Mouse (Mus musculus) embryonic facial prominence, embryonic 12.5 days (tissue): ENCODE measurements at regions not wholly inside any gene's neighbourhood (a gene's known extent, or its start where the extent isn't known, plus 50 kb on each side); places are given as distances from the start of the nearest gene placed in this dataset.
"Not testable (repeated sequence)": the region's sequence is repeated elsewhere in the genome, so short reads cannot be mapped to it uniquely, and the experiment has no call there.

Source experiments
- ATAC-seq: fragments of 200-750 bp; cut with Nextera tagmentation; 2 replicates; pipeline ENCODE4 v1.8.0; 2017; ENCODE audit not compliant: insufficient number of reproducible peaks, insufficient read depth, low FRiP score, low TSS enrichment
- H3K27ac ChIP-seq: fragments of 300-500 bp; sonication (generic); 2 replicates; pipeline ENCODE4 v1.5.1; 2016; ENCODE audit warnings: mild to moderate bottlenecking
- H3K27me3 ChIP-seq: fragments of 300-500 bp; sonication (generic); 2 replicates; pipeline ENCODE4 v1.6.1; 2016; ENCODE audit warnings: mild to moderate bottlenecking, moderate library complexity
- H3K36me3 ChIP-seq: fragments of 300-500 bp; sonication (generic); 2 replicates; pipeline ENCODE4 v1.6.1; 2016; ENCODE audit warnings: mild to moderate bottlenecking
- H3K4me1 ChIP-seq: fragments of 300-500 bp; sonication (generic); 2 replicates; pipeline ENCODE4 v1.6.1; 2016
- H3K4me2 ChIP-seq: fragments of 300-500 bp; sonication (generic); replicated peaks from 2 replicates; pipeline ENCODE4 v1.6.1; 2016; ENCODE audit warnings: mild to moderate bottlenecking, moderate library complexity
- H3K4me3 ChIP-seq: fragments of 300-500 bp; sonication (generic); 2 replicates; pipeline ENCODE4 v1.5.1; 2016; ENCODE audit warnings: mild to moderate bottlenecking
- H3K9ac ChIP-seq: fragments of 300-500 bp; sonication (generic); 2 replicates; pipeline ENCODE4 v1.6.1; 2016; ENCODE audit warnings: mild to moderate bottlenecking, moderate library complexity
- H3K9me3 ChIP-seq: fragments of 300-500 bp; sonication (generic); 2 replicates; pipeline ENCODE4 v1.6.1; 2016; ENCODE audit warnings: mild to moderate bottlenecking, moderate library complexity
- WGBS: fragments of 180-500 bp; shearing (Covaris S2); methylation state at CpG from one replicate; pipeline ENCODE4 v1.1.7; 2016; 5-methylcytosine and 5-hydroxymethylcytosine counted together

DNA sequence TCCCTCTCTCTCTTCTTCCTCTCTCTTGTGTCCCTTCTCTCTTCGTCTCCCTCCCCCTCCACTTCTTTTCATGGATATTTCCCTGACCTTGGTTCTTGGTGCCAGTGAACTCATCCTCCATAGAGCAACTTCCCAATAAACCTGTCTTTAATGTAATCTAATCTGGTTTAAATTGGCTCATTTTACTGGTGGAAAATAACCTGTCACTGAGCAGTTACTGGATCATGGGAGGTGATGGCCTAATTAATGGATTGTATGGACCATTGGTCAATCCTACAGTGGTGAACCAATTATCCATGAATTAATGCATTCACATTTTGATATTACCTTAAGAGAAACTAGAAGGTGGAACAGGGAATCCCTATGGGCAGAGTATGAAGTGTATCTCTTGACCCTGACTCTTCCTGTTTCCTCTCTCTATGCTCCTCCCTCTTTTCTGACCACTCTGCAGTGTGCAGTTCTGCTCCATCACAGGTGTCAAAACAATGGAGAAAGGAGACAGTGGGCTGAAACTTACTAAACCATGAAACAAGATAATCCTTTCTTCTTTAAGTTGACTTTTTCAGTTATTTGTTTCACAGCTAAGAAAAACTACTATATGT, 187.5 kb upstream of the Arrdc3 start:
- Histone ChIP-seq H3K27ac (no peak overlapping the region), H3K4me1 (no peaks in the 10 kb centered on the region), H3K9me3 (no peaks in the 10 kb centered on the region), H3K4me2 (no peak overlapping the region), H3K36me3 (no peaks in the 10 kb centered on the region), H3K27me3 (no peaks in the 10 kb centered on the region), H3K4me3 (no peak overlapping the region), H3K9ac (no peak overlapping the region)
- ATAC-seq: no peak
- 50% methylated on average over 1 of the region's 1 CpGs for WGBS

DNA sequence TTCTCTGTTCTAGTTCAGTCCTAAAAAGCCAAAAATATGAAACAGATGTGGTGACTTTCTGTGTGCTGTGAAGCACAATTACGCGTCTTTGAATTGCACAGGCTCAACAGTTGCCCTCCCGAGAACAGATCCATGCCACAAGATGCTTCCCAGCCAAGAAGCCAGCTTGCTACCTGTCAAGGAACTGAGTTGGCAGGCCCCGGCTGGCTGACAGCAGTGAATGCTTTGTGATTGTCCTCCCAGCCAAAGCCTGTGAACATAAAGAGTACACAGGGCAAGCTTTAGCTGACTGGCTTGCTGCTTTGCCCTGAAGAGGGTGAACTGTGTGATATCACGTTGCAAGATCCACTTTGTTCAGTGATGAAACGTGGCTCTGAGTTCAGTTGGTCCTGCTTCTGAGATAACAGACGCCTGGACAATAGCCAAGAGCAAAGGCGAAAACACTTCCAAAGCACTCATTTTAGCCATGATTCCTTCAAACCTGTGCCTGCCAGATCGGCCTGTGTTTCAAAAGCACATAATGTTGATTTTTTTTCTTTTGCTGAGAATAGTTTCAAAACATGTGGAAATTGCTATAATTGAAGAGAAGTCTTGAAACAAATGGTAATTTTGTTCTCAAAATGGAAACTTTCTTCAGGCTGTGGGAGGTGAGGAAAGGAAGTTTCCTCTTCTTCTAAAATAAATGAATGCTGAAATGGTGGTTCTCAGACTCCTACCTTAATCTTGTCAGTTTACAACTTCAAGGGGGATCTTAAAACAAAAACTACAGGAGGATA, 173.5 kb upstream of the Arrdc3 start:
- 19% methylated on average over 9 of the region's 9 CpGs for WGBS
- peaks cover 3% of the 10 kb centered on the region; the same call in 1 of the 2 replicates for H3K4me1 ChIP-seq
- no peak overlapping the region for H3K4me2 ChIP-seq
- peak overlapping the region; percentile 65 for H3K27ac ChIP-seq
- H3K36me3 ChIP-seq: no peaks in the 10 kb centered on the region
- no peaks in the 10 kb centered on the region for H3K9me3 ChIP-seq
- H3K9ac ChIP-seq: no peak overlapping the region
- no peak overlapping the region for H3K4me3 ChIP-seq
- ATAC-seq: no peak
- H3K27me3 ChIP-seq: no peaks in the 10 kb centered on the region

DNA sequence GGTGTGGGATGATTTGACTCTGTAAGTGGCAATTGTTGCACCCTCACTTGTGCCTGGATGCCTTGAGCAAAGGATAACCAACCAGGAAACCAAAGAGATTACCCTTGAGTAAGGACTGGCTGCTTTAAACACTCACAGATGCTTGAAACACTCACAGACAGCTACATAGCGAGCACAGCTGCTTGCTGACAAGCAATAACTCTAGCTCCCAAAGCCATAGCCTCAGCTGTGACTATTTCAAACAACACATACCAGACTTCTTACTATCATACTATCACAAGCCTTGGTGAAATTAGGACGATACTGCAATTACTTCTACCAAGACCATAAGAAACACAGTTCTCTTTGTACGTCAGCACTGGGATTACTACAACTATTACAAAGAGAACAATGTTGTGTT, 163.9 kb upstream of the Arrdc3 start:
- ATAC-seq: no peak
- H3K9ac ChIP-seq: no peak overlapping the region

DNA sequence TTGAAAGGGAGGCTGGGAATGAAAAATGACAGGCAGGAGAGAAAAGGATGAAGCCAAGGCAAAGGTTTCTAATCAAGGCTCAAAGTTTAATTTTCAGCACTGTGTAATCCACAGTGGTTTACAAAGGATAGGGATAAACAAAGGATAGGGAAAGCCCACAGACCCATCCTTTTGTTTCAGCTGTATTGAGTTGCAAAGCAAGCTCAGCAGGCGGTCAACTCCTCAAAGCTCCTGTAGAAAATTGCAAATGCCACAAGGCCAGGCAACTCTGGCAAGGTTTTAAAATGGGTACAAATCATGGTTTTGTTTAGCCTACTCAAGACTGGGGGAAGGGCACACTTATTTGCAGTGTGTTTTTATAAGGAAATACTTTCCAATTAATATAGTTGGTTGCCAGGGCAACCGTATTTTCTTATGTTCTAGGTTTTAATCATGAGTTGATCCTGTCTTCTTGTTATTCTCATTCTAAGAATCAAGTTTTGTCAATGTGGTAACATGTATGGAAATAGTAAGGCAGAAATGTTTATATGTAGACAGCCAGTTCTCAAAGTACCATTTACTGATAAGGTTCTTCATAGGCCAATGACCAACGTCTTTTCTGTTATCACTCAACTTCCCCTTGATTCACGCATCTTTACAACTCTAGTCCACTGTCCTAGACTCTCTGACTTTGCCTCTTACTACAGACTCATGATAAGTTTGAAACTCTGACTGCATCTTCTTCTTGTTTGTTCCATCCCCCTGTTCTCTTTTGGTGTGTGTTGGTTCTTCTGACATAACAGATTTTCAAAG, 159.8 kb upstream of the Arrdc3 start:
- no peaks in the 10 kb centered on the region for H3K9me3 ChIP-seq
- H3K4me2 ChIP-seq: no peak overlapping the region
- no peaks in the 10 kb centered on the region for H3K36me3 ChIP-seq
- no peak overlapping the region for H3K9ac ChIP-seq
- no peaks in the 10 kb centered on the region for H3K27me3 ChIP-seq
- H3K4me1 ChIP-seq: no peaks in the 10 kb centered on the region
- no peak for ATAC-seq
- no peak overlapping the region for H3K27ac ChIP-seq
- H3K4me3 ChIP-seq: no peak overlapping the region
- 47% methylated on average over 4 of the region's 4 CpGs for WGBS

More for the DNA sequence above, 163.9 kb upstream of the Arrdc3 start:
- H3K9me3 ChIP-seq: no peaks in the 10 kb centered on the region
- no peak overlapping the region for H3K4me2 ChIP-seq
- WGBS: 52% methylated on average over 3 of the region's 3 CpGs
- no peaks in the 10 kb centered on the region for H3K4me1 ChIP-seq
- no peaks in the 10 kb centered on the region for H3K36me3 ChIP-seq
- no peak overlapping the region for H3K27ac ChIP-seq
- no peak overlapping the region for H3K4me3 ChIP-seq
- no peaks in the 10 kb centered on the region for H3K27me3 ChIP-seq

DNA sequence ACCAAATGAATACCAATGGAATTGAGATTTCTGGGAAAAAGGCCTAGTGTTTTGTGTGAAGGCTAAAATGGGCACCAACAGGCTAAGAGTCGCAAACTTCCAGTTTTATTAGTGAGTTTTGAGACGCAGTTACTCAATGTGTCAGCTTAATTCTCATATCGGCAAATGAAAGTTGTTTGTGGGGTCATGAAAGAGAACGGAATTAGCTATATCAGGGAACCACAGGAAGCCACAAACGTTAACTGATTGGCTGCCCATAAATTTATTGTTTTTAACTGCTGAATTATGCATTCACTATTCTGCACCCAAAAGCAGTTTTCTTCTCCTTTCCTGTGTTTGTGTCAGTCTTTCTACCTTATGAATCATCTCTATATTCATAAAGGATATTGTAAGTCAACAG, 154.0 kb upstream of the Arrdc3 start:
- Histone ChIP-seq H3K9me3 (no peaks in the 10 kb centered on the region), H3K27me3 (no peaks in the 10 kb centered on the region), H3K4me2 (no peak overlapping the region), H3K27ac (no peak overlapping the region), H3K9ac (no peak overlapping the region), H3K36me3 (no peaks in the 10 kb centered on the region), H3K4me3 (no peak overlapping the region), H3K4me1 (no peaks in the 10 kb centered on the region)
- 86% methylated on average over 5 of the region's 5 CpGs for WGBS
- ATAC-seq: no peak

DNA sequence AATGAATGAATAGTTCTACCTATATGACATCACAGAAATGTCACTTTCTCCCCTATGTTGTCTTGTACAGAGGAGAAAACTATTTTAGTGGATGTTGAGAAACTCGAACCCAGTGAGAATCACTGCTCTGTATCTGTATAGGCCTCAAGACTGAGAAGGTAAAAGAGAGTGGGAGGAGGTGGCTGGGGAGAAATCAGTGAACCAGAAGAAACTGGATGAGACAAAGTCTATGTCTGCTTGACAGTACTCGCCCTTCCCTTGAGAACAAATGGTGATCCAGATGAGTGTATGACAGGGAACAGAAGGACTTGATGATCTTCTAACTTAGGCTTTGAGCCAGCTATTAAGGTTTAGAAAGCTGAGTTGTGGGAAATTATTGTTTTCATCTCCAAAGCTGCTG, 137.2 kb upstream of the Arrdc3 start:
- ATAC-seq: no peak
- Histone ChIP-seq H3K4me1 (0 out of 2 replicates have a peak, but pooled peaks cover 2% of the 10 kb centered on the region), H3K9ac (no peak overlapping the region), H3K27ac (no peak overlapping the region), H3K4me3 (no peak overlapping the region), H3K9me3 (no peaks in the 10 kb centered on the region), H3K36me3 (no peaks in the 10 kb centered on the region), H3K4me2 (no peak overlapping the region), H3K27me3 (no peaks in the 10 kb centered on the region; the same call in 1 of the 2 replicates)
- WGBS: 75% methylated on average over 2 of the region's 2 CpGs

DNA sequence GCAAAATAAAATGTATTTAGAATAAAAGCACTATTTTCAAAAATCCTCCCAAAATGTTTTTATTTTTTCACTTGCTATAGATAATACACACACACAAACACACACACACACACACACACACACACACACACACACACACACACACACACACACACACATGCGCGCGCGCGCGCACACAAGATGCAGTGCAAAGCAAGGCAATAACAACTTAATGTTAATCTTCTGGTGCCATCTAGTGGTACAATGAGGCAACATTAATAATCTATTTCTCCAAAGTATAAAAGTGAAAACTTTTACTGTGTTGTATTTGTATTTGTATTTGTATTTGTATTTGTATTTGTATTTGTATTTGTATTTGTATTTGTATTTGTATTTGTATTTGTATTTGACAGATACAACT, 136.2 kb upstream of the Arrdc3 start:
- H3K27ac ChIP-seq, H3K9ac ChIP-seq, H3K27me3 ChIP-seq, H3K4me2 ChIP-seq, H3K36me3 ChIP-seq, ATAC-seq, H3K9me3 ChIP-seq, H3K4me1 ChIP-seq, H3K4me3 ChIP-seq: not testable (repeated sequence)
- WGBS: 54% methylated on average over 6 of the region's 6 CpGs
